Mouse (Mus musculus): ENCODE data around the gene Tex30. TPM values are rescaled to one million over a fixed set of nuclear protein-coding genes. Genes with fewer than 3 reads are reported as not detected.
A peak's percentile ranks its signal among the peaks of the same experiment; 100 is the strongest.

Tex30 gene
- polyA plus RNA-seq, 1 experiment from 2014 or later: 36.0 TPM

GRCm38 (mm10) chr1:44102939-44103338, 698 bp upstream of the Tex30 start:
- DNase-seq (ENCODE audit: low spot score): no peak
- Histone ChIP-seq H3K9ac (replicated peaks; ENCODE audit: low read depth) (no peak overlapping the region), H3K27me3 (replicated peaks; ENCODE audit: insufficient read depth, low read length) (no peaks in the 10 kb centered on the region), H3K4me2 (replicated peaks; ENCODE audit: low read depth, low read length) (peak overlapping the region; percentile 63), H3K4me3 (ENCODE audit: low read depth, low read length) (no peak overlapping the region), H3K4me1 (ENCODE audit: insufficient read depth, low read depth, low read length) (no peaks in the 10 kb centered on the region), H3K36me3 (ENCODE audit: insufficient read depth, low read length) (0 out of 2 replicates have a peak, but pooled peaks cover 6% of the 10 kb centered on the region), H3K9me3 (ENCODE audit: low read length) (no peaks in the 10 kb centered on the region), H3K27ac (ENCODE audit: low read length) (no peak overlapping the region)
- ATAC-seq: no peak
- TF ChIP-seq CTCF (IDR thresholded peaks at IDR 0.05): no peak
- TF ChIP-seq EP300 (IDR thresholded peaks at IDR 0.05): no peak
- 15% methylated on average over 5 of the region's 5 CpGs for WGBS

- no peaks in the 10 kb centered on the region for H3K27me3 ChIP-seq (replicated peaks; ENCODE audit: insufficient read depth, low read length)
- H3K9me3 ChIP-seq (ENCODE audit: low read length): no peaks in the 10 kb centered on the region
- TF ChIP-seq EP300 (IDR thresholded peaks at IDR 0.05): no peak
- peak; percentile 16; the same call in 1 of the 2 replicates for TF ChIP-seq CTCF (IDR thresholded peaks at IDR 0.05)
- H3K9ac ChIP-seq (replicated peaks; ENCODE audit: low read depth): peak overlapping the region; percentile 46
- no peaks in the 10 kb centered on the region for H3K4me1 ChIP-seq (ENCODE audit: insufficient read depth, low read depth, low read length)
- no peaks in the 10 kb centered on the region for H3K36me3 ChIP-seq (ENCODE audit: insufficient read depth, low read length)
- peak overlapping the region; percentile 63 for H3K4me2 ChIP-seq (replicated peaks; ENCODE audit: low read depth, low read length)
- peak; percentile 49 for DNase-seq (ENCODE audit: low spot score)
- H3K4me3 ChIP-seq (ENCODE audit: low read depth, low read length): peak overlapping the region; percentile 68
- WGBS: under 1% methylated on average over 52 of the region's 55 CpGs
- peak overlapping the region; percentile 81 for H3K27ac ChIP-seq (ENCODE audit: low read length)
- peak; percentile 77 for ATAC-seq
Observed at GRCm38 (mm10) chr1:44101448-44102225, 604 bp downstream of the Tex30 start.

- Histone ChIP-seq H3K4me1 (ENCODE audit: insufficient read depth, low read depth, low read length) (no peaks in the 10 kb centered on the region), H3K4me3 (ENCODE audit: low read depth, low read length) (no peak overlapping the region), H3K36me3 (ENCODE audit: insufficient read depth, low read length) (no peaks in the 10 kb centered on the region), H3K27ac (ENCODE audit: low read length) (no peak overlapping the region), H3K9me3 (ENCODE audit: low read length) (no peaks in the 10 kb centered on the region), H3K9ac (replicated peaks; ENCODE audit: low read depth) (no peak overlapping the region), H3K4me2 (replicated peaks; ENCODE audit: low read depth, low read length) (no peak overlapping the region), H3K27me3 (replicated peaks; ENCODE audit: insufficient read depth, low read length) (no peaks in the 10 kb centered on the region)
- ATAC-seq: peak; percentile 43; the same call in 1 of the 2 replicates
- WGBS: 0% methylated on average over 1 of the region's 1 CpGs
- DNase-seq (ENCODE audit: low spot score): peak; percentile 56
- no peak for TF ChIP-seq EP300 (IDR thresholded peaks at IDR 0.05)
- peak; percentile 75 for TF ChIP-seq CTCF (IDR thresholded peaks at IDR 0.05)
Observed at GRCm38 (mm10) chr1:44064625-44065024, 37.6 kb downstream of the Tex30 start.

GRCm38 (mm10) chr1:44063439-44063838, 38.8 kb downstream of the Tex30 start:
- Histone ChIP-seq H3K4me2 (replicated peaks; ENCODE audit: low read depth, low read length) (no peak overlapping the region), H3K9ac (replicated peaks; ENCODE audit: low read depth) (no peak overlapping the region), H3K4me3 (ENCODE audit: low read depth, low read length) (no peak overlapping the region), H3K27ac (ENCODE audit: low read length) (no peak overlapping the region), H3K27me3 (replicated peaks; ENCODE audit: insufficient read depth, low read length) (no peaks in the 10 kb centered on the region), H3K9me3 (ENCODE audit: low read length) (no peaks in the 10 kb centered on the region), H3K36me3 (ENCODE audit: insufficient read depth, low read length) (no peaks in the 10 kb centered on the region), H3K4me1 (ENCODE audit: insufficient read depth, low read depth, low read length) (no peaks in the 10 kb centered on the region)
- ATAC-seq: no peak
- no peak for DNase-seq (ENCODE audit: low spot score)
- 95% methylated on average over 6 of the region's 6 CpGs for WGBS
- TF ChIP-seq CTCF (IDR thresholded peaks at IDR 0.05) (no peak), EP300 (IDR thresholded peaks at IDR 0.05) (no peak)

GRCm38 (mm10) chr1:44061836-44062235, 40.4 kb downstream of the Tex30 start, which contains the start of gene Gm8251:
Gm8251 (minus strand) TSS chr1:44061936.
- no peak for DNase-seq (ENCODE audit: low spot score)
- WGBS: 84% methylated on average over 2 of the region's 2 CpGs

GRCm38 (mm10) chr1:44057805-44058204, 44.4 kb downstream of the Tex30 start:
- no peaks in the 10 kb centered on the region for H3K9me3 ChIP-seq (ENCODE audit: low read length)
- H3K9ac ChIP-seq (replicated peaks; ENCODE audit: low read depth): no peak overlapping the region
- no peaks in the 10 kb centered on the region for H3K4me1 ChIP-seq (ENCODE audit: insufficient read depth, low read depth, low read length)
- ATAC-seq (no peak), DNase-seq (ENCODE audit: low spot score) (no peak)
- no peaks in the 10 kb centered on the region for H3K27me3 ChIP-seq (replicated peaks; ENCODE audit: insufficient read depth, low read length)
- no peaks in the 10 kb centered on the region for H3K36me3 ChIP-seq (ENCODE audit: insufficient read depth, low read length)
- no peak overlapping the region for H3K4me2 ChIP-seq (replicated peaks; ENCODE audit: low read depth, low read length)
- 63% methylated on average over 3 of the region's 3 CpGs for WGBS
- no peak for TF ChIP-seq EP300 (IDR thresholded peaks at IDR 0.05)
- TF ChIP-seq CTCF (IDR thresholded peaks at IDR 0.05): no peak
- H3K27ac ChIP-seq (ENCODE audit: low read length): no peak overlapping the region
- H3K4me3 ChIP-seq (ENCODE audit: low read depth, low read length): no peak overlapping the region

More at GRCm38 (mm10) chr1:44061836-44062235, 40.4 kb downstream of the Tex30 start, which contains the start of gene Gm8251:
- H3K4me3 ChIP-seq (ENCODE audit: low read depth, low read length): no peak within 1 kb of the TSS
- no peak within 1 kb of the TSS for H3K4me2 ChIP-seq (replicated peaks; ENCODE audit: low read depth, low read length)
- TF ChIP-seq CTCF (IDR thresholded peaks at IDR 0.05) (no peak), EP300 (IDR thresholded peaks at IDR 0.05) (no peak)
- H3K27me3 ChIP-seq (replicated peaks; ENCODE audit: insufficient read depth, low read length): no peaks in the 10 kb centered on the region
- no peak within 1 kb of the TSS for H3K9ac ChIP-seq (replicated peaks; ENCODE audit: low read depth)
- no peak within 1 kb of the TSS for H3K27ac ChIP-seq (ENCODE audit: low read length)
- no peak for ATAC-seq
- H3K36me3 ChIP-seq (ENCODE audit: insufficient read depth, low read length): no peaks in the 10 kb centered on the region
- no peaks in the 10 kb centered on the region for H3K9me3 ChIP-seq (ENCODE audit: low read length)
- no peaks in the 10 kb centered on the region for H3K4me1 ChIP-seq (ENCODE audit: insufficient read depth, low read depth, low read length)

All from lung, postnatal 0 days (tissue).